Mouse (Mus musculus) lung, postnatal 10 days (tissue): Measurements from ENCODE around the gene Kdm3a.

Experiments used
- DNase-seq: peaks from one replicate; pipeline ENCODE4 v3.0.0; 2021

The Kdm3a gene

DNA sequence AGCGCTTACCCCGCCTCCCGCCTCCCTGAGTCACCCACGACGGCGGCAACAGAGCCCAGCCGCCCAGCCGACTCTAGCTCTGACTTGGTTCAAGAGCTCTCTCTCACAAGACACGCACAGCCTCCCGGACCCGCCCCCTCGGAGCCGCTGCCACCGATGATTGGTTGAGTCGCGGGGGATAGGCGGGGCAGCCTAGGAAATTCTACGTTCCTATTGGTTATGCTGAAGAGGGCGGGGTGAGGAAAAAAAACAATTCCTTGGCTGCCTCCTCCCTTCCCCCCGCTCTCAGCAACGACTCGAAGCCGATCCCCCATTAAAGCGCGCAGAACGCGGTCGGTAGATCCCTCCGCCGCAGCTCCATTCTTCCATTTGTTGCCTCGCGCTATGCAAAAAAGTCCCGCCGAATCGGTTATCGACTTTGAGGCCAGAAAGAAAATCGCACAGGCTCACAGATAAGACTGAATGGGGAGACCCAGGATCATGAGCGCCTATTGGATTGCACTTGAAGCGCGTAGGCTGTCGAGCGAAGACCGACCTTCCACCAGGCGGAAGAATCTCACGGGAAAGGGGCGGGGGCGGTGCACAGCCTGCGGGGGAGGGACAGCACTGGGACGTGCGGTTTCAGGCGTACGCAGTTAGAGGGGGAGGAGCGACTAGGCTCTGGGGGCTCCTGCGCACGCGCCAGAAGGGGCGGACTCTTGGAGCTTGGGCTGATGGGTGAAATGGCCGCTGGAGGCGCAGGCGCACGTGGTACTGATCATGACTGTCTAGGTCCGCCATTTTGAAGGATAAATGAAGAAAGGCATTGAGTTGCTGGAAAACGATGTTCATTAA is at the start of gene Kdm3a:
Kdm3a (minus strand) TSS at position 162 of the 834 bp plus-strand sequence.
- peak; percentile 100 for DNase-seq

DNA sequence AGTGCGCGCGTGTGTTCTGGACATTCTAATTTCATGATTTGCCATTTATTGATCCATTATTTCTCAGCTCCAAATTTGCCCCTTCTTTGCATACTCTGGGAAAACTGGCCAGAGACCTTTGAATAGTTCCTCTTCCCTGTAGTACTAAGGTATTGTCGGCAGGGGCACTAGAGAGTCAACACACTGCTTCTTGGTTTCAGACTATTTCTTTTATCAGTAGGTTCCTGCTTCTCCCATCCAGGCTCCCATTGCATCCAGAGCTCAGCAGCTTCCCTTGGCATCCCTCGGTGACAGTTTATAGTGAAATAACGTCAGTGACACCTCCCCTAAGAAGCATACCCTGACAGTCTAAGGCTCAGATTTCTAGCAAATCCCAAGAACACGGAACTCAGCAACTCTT is 46.1 kb upstream of the Kdm3a start:
- DNase-seq = no peak

DNA sequence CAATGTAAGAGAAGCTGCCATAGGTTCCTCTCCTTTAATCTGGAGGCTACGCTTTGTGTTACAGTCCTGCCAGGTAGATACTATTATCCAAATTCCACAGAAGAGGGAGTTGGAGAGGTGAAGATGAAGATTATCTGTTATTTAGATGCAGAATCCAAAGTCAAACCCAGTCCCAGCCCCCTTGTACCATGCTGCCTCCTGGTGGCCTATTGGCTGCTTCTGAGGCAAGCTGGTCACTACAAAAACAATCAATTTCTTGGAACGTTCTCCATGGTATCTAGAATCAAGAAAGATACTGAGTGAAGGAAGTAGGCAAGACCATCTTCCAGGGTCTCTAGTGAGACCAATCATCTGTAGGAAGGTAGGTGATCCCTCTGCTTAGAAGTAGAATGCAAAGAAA is 40.4 kb upstream of the Kdm3a start:
- DNase-seq = peak; percentile 18

DNA sequence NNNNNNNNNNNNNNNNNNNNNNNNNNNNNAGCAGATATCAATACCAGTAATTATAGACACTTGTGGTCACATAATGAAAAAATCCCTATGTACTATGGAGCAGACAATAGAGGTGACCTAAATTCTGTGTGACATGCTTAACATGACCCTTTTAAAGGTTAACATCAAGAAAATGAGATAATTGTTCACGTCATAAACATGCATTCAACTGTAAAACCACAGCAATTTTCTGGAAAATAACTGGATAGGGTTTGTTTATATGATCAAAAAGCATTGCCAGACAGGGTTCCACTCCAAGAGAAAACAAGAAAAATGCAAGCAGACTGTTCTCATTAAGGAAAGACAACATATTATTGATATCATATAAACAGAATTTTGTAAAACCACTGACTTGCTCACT is 31.7 kb upstream of the Kdm3a start:
- no peak for DNase-seq

DNA sequence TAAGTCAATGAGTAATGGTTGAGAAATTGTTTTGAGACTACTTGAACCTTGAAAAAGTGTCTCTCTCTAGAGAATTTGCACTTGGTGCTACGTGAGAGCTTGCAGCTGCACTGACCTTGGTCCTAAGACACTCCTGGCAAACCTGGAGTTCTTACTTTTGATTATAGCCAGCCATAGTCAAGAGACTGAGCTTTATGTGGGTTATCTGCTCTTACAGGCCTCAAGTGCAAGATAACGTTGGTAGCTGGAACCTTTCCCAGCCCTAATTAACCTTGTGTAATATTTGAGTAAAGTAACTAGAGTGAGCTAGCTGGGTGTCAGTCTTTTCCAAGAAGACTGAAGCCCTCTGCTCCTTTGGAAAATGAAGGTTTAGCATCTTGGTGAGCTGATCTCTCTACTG is 25.5 kb upstream of the Kdm3a start:
- peak; percentile 38 for DNase-seq

DNA sequence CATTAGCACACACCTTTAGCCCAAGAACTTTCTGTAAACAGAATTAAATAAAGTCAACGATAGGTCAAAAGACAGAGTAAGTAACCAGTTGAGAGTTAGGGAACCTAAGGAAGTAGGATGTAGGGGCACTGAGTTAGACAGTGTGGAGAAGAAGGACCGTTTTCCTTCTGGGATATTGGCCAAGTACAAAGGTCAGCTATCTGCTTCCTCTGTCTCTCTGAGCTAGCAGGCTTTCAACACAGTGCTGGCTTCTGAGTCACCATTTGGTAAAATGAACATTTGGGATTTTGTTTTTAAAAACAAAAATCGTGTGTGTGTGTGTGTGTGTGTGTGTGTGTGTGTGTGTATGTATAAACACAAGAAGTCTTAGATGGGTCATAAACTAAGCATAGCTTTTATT is 23.0 kb upstream of the Kdm3a start:
- no peak for DNase-seq

DNA sequence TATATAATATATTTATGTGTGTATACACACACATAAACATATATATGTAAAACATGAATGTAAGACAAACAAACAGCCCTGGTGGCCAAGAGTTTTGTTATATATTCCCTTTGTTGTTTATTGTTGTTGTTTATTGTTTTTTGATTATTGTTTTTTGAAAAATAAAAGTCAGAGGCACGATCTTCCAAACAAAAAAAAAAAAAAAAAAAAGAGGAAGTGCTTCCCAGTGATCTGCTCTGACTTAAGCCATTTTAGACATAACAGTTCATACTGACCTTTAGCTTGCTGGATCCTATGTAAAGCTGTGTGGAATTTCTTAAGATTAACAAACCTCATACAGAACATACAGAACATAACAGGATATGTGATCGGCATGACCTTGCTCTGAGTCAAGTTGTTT is 19.1 kb upstream of the Kdm3a start:
- DNase-seq = no peak

DNA sequence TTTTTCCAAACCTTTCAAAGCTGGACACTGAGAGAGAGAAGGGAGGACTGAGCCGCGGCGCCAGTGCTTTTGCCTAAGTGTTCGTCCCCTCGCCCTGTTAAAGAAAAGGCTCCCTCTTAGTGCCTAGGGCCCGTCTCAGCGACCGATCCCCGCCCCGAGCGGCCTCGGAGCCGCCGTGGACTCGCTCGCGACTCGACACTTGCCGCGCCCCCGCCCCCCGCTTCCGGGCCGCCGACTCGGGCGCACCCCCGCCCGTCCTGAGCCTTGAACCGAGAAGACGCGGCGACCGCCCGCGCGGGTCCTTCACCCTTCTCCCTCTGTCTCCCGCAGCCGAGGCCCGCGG is 333 bp downstream of the Kdm3a start:
- DNase-seq = no peak

DNA sequence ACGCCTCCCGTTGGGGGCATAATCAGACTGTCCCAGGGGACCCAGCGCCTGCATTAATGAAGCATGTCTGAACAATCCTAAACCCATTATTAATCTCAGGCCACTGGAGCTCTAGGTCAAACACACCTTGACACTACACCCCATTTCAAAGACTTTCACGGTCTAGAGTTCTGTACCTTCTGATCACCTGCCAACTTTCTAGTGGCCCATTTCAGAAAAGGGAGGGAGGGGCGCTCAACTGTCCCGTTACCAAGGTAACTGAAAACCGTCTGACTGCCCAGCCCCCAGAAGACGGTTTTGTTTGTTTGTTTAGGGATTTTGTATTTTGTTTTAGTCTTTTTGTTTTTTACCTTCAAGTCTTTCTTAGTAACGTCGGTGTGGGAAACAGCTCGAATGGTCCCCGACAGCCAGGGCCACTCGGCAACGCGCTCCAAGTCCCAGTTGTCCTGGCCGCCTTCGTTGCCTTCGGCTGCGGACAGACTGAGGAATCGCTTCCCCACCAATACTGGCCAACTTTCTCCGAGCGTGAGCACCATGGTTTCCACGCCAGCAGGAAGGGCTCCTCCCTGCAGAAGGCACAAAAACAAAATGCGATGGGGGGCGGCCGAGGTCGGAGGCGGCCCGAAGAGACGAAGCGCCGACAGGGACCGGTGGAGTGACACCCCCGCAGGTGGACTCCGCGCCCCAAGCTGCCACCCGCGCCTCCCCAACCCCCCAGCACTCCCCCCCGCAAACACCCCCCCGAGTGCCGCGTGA is 906 bp downstream of the Kdm3a start:
- DNase-seq = peak; percentile 74

DNA sequence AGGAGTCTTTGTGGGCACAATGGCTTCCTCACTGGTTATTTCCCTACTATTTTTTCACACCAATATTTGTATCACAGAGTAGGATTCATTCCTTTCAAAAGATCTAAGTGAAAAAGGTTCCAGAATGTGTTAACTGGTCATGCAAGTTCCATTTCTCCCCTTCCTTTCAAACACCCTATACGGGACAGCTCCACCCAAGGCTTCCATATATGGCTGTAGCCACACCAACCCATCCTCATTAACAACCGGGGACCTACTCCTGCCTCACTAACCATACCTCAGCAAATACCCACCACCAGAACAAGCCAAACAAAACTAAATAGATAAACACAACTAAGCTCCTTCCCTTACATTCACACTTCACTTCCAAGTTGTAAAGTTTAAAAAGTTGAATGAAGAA is 1.6 kb downstream of the Kdm3a start:
- no peak for DNase-seq

DNA sequence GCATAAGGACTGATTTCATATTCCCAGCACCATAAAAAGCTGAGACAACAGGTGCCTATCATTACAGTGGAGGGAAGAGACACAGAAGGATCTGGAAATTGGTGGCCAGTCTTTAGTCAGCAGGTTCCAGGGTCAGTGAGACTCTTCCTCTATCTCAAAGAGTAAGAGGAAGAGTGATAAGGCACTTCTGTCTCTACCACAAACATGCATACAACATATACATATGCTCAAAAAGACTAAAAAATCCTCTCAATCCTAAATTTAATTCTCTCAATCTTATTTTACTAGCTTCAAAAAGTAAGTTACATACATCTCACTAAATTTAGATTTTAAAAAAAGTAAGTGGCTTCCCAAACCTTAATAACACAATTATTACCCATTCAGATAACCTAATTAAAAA is 5.5 kb downstream of the Kdm3a start:
- no peak for DNase-seq

DNA sequence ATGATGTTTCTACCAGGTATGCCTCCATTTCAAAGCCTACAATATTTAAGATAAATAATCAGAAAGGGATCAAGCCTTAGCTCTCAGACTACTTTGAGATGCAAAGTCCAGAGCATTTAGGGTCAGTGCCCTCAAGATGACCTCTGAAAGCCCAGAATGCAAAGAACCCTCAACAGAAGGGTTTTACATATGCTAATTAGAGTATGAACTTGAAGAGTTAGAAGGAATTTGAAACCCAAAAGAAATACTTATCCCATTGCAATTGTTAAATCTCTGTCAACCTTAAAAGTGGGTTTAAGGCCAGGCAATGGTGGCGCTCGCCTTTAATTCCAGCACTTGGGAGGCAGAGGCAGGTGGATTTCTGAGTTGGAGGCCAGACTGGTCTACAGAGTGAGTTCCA is 6.8 kb downstream of the Kdm3a start:
- no peak for DNase-seq

DNA sequence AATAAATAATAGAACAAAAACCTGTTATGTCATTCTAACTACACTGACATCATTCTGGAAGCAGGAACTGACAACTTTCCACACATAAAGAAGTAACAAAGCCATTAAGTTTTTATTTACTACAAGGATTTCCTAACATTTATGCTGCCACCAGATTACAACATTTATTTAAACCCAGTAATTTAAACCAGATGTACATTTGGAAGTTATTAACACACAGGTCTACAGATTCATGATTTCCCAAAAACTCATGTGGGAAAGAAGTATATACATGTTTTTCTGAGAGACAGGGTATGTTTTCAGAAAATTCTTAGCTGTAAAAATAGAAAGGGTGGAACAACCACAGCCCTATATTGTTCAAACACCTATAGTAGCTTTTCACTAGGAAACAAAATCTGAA is 8.1 kb downstream of the Kdm3a start:
- no peak for DNase-seq

DNA sequence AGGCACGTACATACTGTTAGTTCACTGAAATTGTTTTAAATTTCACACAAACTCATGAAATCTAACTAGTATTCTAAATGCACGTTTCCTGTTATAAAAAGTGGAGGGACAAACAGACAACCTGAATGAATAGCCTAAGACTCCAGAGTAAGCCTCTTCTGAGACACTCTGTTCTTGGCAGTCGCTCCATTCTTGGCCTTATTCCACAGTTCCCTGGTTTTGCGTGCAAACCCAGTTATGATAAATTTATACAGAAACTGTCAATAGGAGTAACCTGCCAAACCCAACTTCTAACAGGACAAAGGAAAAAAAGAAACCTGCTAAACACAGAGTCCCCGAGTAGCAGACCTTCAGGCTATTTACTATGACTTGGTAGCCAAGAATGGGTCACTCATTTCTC is 10.8 kb downstream of the Kdm3a start:
- peak; percentile 38 for DNase-seq

DNA sequence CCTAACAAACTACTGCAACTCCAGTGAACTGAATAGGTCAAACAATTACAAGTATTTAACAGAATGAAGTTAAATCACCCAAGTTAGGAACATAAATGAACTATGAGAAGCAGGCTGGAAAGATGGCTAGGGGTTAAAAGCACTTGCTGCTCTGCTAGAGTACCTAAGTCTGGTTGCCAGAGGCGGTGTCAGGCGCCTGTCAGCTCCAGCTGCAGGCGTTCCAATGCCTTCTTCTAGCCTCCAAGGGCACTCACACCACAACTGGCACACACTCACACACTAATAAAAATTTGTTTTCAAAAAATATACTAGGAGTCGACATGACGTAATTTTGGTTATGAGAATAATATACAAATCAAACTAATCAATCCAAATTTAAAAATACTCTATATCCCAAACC is 11.2 kb downstream of the Kdm3a start:
- DNase-seq = no peak

DNA sequence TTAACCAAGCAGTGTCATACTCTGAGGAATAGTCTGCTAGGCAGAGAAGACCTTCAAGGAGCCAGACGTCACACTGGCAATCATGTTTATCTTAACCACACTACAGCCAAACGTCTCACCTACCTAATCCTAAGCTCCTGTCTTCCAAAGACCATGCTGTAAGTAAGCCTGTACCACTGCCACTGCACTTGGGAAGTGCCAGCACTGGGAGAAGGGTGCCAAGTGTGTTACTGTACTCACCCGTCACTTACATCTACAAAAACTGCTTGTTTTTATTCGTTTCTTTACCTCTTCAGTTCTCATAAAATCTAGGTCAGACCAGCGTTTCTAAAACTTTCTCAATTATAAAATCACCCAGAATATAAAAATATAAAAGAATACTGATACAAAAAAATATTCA is 15.8 kb downstream of the Kdm3a start:
- no peak for DNase-seq

DNA sequence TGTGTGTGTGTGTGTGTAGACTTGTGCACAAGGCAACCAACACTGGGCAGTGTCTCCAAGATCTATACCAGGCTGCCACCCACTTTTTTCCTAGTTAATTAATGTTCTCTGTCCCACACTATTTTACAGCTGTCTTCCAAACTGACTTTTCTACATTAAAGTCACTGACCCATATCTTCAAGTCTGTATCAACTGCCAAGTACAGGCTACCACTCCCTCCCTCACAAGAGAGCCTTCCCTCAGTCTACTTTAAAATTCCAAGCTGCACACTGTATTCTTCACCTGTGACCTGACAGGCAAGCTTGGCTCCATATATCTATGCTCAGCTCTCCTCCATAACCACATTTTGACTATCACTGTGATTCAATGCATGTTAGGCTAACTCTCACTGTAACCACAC is 19.6 kb downstream of the Kdm3a start:
- DNase-seq = no peak

DNA sequence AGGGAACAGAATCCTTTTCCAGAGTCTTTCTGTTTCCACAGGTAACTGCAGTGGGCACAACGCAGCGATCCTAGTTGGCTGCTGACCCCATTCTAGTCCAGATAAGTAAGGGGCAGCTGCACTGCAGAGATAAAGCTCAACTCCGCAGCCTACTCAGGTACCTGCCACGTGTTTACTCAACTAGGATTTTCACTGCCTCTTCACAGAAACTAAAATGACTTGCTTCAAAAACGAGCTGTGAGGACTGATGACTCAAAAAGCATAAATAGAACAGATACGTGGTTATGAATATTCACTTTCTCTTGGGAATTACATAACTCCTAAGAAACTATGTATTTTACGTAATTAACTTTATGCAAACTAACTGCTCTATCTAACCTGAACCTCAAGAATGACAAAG is 22.8 kb downstream of the Kdm3a start:
- DNase-seq = no peak

DNA sequence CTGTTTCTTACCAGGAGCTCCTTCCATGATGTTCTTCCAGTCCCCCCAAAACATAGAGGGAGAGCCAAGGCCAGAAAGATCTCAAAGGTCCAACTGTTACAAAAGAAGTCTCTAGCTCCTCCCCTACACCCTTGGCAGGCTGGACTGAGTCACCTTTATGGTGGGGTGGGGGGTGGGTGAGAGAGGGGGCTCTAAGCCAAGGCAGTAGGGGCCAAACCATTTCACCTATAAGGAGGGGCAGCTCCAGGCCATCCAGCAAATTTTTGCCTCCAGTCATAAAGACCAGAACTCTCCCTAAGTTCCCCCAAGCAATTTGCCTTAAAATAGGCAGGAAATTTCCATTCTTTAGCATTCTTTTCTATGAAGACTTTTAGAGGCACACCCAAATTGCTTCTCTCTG is 23.8 kb downstream of the Kdm3a start:
- DNase-seq = no peak

DNA sequence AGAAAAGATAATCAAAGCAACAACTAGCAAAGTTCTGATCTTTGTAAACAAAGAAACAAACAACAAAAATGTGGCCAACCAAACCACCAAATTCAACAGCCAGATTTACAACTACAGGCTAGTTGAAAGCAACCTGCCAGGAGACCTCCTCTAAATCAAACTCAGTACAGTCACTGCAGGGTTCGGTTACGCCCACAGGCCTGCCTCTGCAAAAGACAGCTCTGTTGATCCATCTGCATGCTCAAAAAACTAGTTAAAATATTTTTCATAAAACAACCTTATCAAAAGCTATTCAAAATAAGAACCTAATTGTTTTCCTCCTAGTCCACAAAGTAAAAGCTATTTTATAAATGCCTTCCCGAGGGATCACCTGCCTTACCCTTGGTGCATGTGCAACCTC is 25.0 kb downstream of the Kdm3a start:
- no peak for DNase-seq

DNA sequence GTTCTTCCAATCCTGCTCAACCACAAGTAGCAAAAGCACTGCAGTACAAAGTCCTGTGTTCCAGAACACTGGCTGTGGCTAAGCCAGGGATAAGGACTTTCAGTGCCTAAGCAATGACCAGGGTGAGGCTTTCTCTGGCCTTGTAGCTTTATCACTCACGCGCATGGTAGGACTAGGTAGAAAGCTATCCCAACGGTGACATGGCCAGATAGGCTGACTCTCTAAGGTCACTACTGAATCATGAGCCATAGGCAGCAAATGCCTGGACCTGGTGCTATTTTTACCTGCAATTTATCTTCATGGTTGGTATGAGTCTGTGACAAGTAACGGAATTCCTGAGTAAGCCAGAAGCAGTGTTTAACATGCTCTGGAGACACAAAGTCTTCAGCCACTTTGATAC is 42.6 kb downstream of the Kdm3a start:
- no peak for DNase-seq

DNA sequence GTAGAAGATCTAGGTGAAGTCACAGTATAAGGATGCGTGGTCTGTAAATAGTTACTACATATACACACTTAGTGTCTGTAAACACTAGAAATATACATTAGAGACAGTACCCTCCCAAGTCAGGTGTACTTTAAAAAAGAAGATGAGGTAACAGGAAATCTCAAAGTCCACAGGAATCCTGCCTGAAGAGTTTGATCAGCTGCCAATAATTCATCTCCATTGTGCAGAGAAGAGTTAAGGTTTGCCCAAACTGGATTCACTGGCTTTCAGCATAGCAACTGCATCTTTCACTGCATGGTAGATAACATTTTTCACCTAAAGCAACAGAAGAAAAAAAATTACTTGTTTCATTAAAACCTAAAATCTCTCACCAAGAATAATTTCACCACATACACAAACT is 43.4 kb downstream of the Kdm3a start:
- DNase-seq = no peak

DNA sequence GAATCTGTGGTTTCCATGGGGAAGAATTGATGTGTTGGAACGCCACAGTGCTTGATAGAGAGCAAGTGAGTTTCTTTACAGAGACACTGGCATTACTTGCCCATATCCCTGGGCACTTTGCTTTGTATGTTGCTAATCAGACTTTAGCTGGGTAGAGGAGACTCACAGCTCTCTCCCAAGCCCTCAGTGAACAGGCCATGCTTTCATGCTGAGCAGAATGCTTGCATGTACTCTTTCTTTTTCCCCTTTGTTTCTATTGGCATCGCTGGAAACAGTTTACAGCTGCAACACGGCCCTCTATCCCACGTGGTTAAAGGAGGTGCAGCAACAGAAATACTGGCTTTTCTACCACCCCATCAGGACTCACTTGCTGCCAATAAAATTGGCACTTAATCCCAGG is 49.6 kb downstream of the Kdm3a start:
- no peak for DNase-seq

DNA sequence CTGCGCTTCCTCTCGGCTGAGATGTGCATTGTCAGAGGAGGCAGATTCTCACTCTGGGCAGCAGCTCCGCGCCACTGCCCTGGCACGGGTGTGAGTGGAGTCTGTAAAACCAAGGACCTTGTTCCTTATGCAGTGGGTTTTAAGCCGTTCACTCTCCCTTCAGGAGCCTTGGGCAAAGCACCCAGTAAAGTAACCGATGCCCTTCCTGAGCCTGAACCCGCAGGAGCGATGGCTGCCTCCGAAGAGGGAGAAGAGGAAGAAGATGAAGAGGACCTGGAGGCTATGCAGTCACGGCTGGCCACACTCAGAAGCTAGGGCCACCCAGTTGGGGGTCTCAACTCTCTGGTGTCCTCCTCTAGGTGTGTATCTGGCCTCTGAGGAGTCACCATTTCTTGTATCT is 53.3 kb downstream of the Kdm3a start:
- no peak for DNase-seq

DNA sequence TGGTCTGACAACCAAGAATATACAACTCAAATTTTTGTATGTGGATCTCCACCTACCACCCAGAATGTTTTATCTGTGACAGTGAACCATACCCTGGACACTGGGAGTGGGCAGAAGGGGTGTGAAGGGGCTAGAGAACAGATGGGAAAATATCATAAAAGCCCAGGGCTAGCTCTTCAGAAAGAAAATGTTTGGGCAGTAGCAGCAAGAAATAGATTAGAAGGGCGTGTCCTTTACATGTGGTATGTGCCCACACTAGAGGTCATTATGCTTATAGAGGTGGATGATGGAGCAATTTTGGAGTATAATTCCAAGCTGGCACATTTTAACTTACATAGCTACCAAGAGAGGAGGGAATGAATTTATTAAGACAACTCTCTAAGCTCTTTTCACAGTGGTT is 57.4 kb downstream of the Kdm3a start:
- no peak for DNase-seq
